Mouse (Mus musculus): ENCODE measurements around the gene Olfr571.

DNA sequence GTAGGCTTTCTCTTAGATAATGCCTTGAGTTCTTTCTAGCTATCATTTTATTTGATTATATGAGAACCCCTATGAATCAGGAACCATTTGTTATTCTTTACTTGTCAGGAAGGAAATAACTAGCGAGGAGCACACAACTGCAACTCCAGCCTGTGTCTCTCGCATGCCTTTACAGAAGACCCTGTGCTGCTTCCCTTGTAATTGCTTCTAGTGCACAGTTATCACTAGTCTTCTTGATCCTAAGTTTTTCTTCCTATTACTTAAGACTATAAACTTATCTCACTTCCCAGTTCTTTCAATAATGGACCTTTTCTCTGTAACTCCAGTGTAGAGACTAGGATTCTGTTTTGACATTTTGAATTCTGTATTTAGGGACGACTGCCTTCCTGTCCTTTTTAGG is 40.8 kb upstream of the Olfr571 start:
- TF ChIP-seq CTCF (IDR thresholded peaks at IDR 0.05) (no peak), EP300 (IDR thresholded peaks at IDR 0.05) (no peak)
